Mouse (Mus musculus) Patski (cell line): ENCODE results near the gene Jup. TPM values are rescaled to one million over a fixed set of nuclear protein-coding genes. Genes with fewer than 3 reads are reported as not detected.

ENCODE experiments used
- ATAC-seq: fragments of 100-300 bp; one replicate; pipeline ENCODE4 v1.8.0; 2021
- CTCF ChIA-PET: fragments of 350-600 bp; sonication (Branson Sonifier 250); formaldehyde crosslinking; loops from one replicate; lab custom pipeline; 2022; ENCODE audit warnings: inconsistent platforms; lab: Charles Lee
- POLR2A ChIA-PET: fragments of 350-600 bp; sonication (Branson Sonifier 250); formaldehyde crosslinking; loops from one replicate; lab custom pipeline; 2022; ENCODE audit warnings: antibody characterized with exemption, inconsistent platforms; lab: Charles Lee
- DNase-seq: peaks from one replicate; pipeline ENCODE4 v3.0.0-alpha.2; 2011; ENCODE audit warnings: low read depth, low spot score
- H3K27me3 ChIP-seq: fragments of 371-371 bp; one replicate; pipeline ENCODE4 v1.5.1; 2021
- CTCF ChIP-seq: fragments of 100-300 bp; IDR thresholded peaks from one replicate; pipeline ENCODE4 v1.5.1; 2021
- in situ Hi-C: fragments of 300-500 bp; cut with MboI; formaldehyde crosslinking; loops from 3 replicates; pipeline ENCODE4 v1.11.1; 2018; ENCODE audit warnings: low pct_unique_long_range_greater_than_20kb, mixed read lengths
- polyA plus RNA-seq: library from polyadenylated mRNA; unstranded; gene quantifications from one replicate; pipeline ENCODE4 v1.2.3, GENCODE M21; 2021

Gene Jup
- polyA plus RNA-seq, 1 experiment from 2014 or later, result 71.6 TPM

GRCm38 (mm10) chr11:100408835-100409462 lies 11.4 kb upstream of the Jup start:
- in situ Hi-C loops, result loop anchor here (5.0 kb wide), 1 partner anchor 47 kb away; no protein-coding TSS in a partner anchor

GRCm38 (mm10) chr11:100408076-100408834 lies 10.7 kb upstream of the Jup start:
- TF ChIP-seq CTCF, result peak; percentile 92
- no peaks in the 10 kb centered on the region for H3K27me3 ChIP-seq
- ATAC-seq (no peak), DNase-seq (no peak)
- CTCF ChIA-PET, result interaction anchor here (1.0 to 2.7 kb wide), 8 partner anchors 11 to 49 kb away, joined by 3 to 13 read pairs (median 7); partner anchors contain the start of gene Jup
- POLR2A ChIA-PET, result interaction anchor here (0.6 to 1.1 kb wide), 2 partner anchors 10 to 41 kb away, joined by 3 read pairs; partner anchors contain the start of gene Jup
- in situ Hi-C loops, result loop anchor here (5.0 kb wide), 1 partner anchor 46 kb away; no protein-coding TSS in a partner anchor

More at GRCm38 (mm10) chr11:100408835-100409462, 11.4 kb upstream of the Jup start:
- ATAC-seq (no peak), DNase-seq (no peak)
- ChIA-PET POLR2A (no interaction called here), CTCF (interaction anchor here (1.0 to 2.7 kb wide), 7 partner anchors 12 to 50 kb away, joined by 3 to 13 read pairs (median 8); partner anchors contain the start of gene Jup)
- H3K27me3 ChIP-seq, result no peaks in the 10 kb centered on the region
- TF ChIP-seq CTCF, result no peak

GRCm38 (mm10) chr11:100406995-100407705 lies 9.6 kb upstream of the Jup start:
- ChIA-PET POLR2A (interaction anchor here (1.1 kb wide), 1 partner anchor 40 kb away, joined by 3 read pairs; no protein-coding TSS in a partner anchor), CTCF (interaction anchor here (0.7 to 2.7 kb wide), 7 partner anchors 10 to 48 kb away, joined by 3 to 13 read pairs (median 8); partner anchors contain the start of gene Jup)
- TF ChIP-seq CTCF, result no peak
- DNase-seq (no peak), ATAC-seq (no peak)
- in situ Hi-C loops, result loop anchor here (5.0 kb wide), 1 partner anchor 45 kb away; no protein-coding TSS in a partner anchor
- H3K27me3 ChIP-seq, result no peaks in the 10 kb centered on the region

GRCm38 (mm10) chr11:100406273-100406672 lies 8.7 kb upstream of the Jup start:
- ChIA-PET CTCF (interaction anchor here (2.7 kb wide), 1 partner anchor 44 kb away, joined by 13 read pairs; no protein-coding TSS in a partner anchor), POLR2A (no interaction called here)
- no peak for ATAC-seq
- no peak for TF ChIP-seq CTCF
- no peaks in the 10 kb centered on the region for H3K27me3 ChIP-seq
- DNase-seq, result no peak
- in situ Hi-C loops, result loop anchor here (5.0 kb wide), 1 partner anchor 44 kb away; no protein-coding TSS in a partner anchor

GRCm38 (mm10) chr11:100404456-100405074 lies 7.0 kb upstream of the Jup start:
- H3K27me3 ChIP-seq, result no peaks in the 10 kb centered on the region
- ChIA-PET POLR2A (no interaction called here), CTCF (interaction anchor here (0.7 to 1.1 kb wide), 2 partner anchors 9 to 15 kb away, joined by 3 read pairs; no protein-coding TSS in a partner anchor)
- in situ Hi-C loops, result loop anchor here (5.0 kb wide), 1 partner anchor 42 kb away; no protein-coding TSS in a partner anchor
- ATAC-seq (no peak), DNase-seq (no peak)
- TF ChIP-seq CTCF, result no peak

- in situ Hi-C loops, result no loop called here
- ATAC-seq (no peak), DNase-seq (no peak)
- ChIA-PET POLR2A (no interaction called here), CTCF (interaction anchor here (1.1 kb wide), 1 partner anchor 14 kb away, joined by 3 read pairs; no protein-coding TSS in a partner anchor)
- no peaks in the 10 kb centered on the region for H3K27me3 ChIP-seq
- TF ChIP-seq CTCF, result no peak
Measured at GRCm38 (mm10) chr11:100403445-100404134, 6.0 kb upstream of the Jup start.

- no peak for DNase-seq
- no peak for TF ChIP-seq CTCF
- in situ Hi-C loops, result no loop called here
- ATAC-seq, result no peak
- POLR2A ChIA-PET, result no interaction called here
- no peaks in the 10 kb centered on the region for H3K27me3 ChIP-seq
- CTCF ChIA-PET, result interaction anchor here (1.2 kb wide), 1 partner anchor 22 kb away, joined by 3 read pairs; no protein-coding TSS in a partner anchor
Measured at GRCm38 (mm10) chr11:100402682-100403081, 5.1 kb upstream of the Jup start.

- no peak for ATAC-seq
- no peak for TF ChIP-seq CTCF
- no peaks in the 10 kb centered on the region for H3K27me3 ChIP-seq
- DNase-seq, result no peak
- ChIA-PET POLR2A (no interaction called here), CTCF (interaction anchor here (1.2 kb wide), 1 partner anchor 22 kb away, joined by 3 read pairs; no protein-coding TSS in a partner anchor)
- in situ Hi-C loops, result no loop called here
Measured at GRCm38 (mm10) chr11:100402240-100402639, 4.7 kb upstream of the Jup start.

- H3K27me3 ChIP-seq, result no peaks in the 10 kb centered on the region
- ATAC-seq (no peak), DNase-seq (no peak)
- no peak for TF ChIP-seq CTCF
- in situ Hi-C loops, result no loop called here
- ChIA-PET CTCF (interaction anchor here (0.7 to 1.3 kb wide), 2 partner anchors 9 to 74 kb away, joined by 3 read pairs; no protein-coding TSS in a partner anchor), POLR2A (no interaction called here)
Measured at GRCm38 (mm10) chr11:100400842-100401241, 3.3 kb upstream of the Jup start.
